Mouse (Mus musculus) layer of hippocampus, adult 2 months (tissue): ENCODE measurements around the gene Pecam1. TPM values are rescaled to one million over a fixed set of nuclear protein-coding genes. Genes with fewer than 3 reads are reported as not detected.

Experiments used
- DNase-seq, 2 experiments: peaks; one replicate each; pipeline ENCODE4 v3.0.0; 2022; ENCODE audit warnings: low spot score in 2 of 2
- H3K27ac ChIP-seq: fragments of 200-600 bp; 2 replicates; pipeline ENCODE4 v1.8.1; 2022
- H3K4me3 ChIP-seq: fragments of 200-600 bp; 2 replicates; pipeline ENCODE4 v1.8.1; 2022; ENCODE audit warnings: mild to moderate bottlenecking
- CTCF ChIP-seq: fragments of 200-600 bp; conservative IDR thresholded peaks from 2 replicates; pipeline ENCODE4 v1.8.1; 2022; ENCODE audit warnings: antibody characterized with exemption, mild to moderate bottlenecking, moderate library complexity
- microRNA-seq, 2 experiments: library from miRNA; unstranded; fragments of <30 nt; microRNA quantifications; one replicate each; pipeline ENCODE4 v1.2.0; 2021
- total RNA-seq, 2 experiments: library from RNA; stranded (reverse); gene quantifications; 2 replicates each; pipeline ENCODE4 v1.2.3; 2021

Gene Pecam1
- total RNA-seq, 2 experiments from 2014 or later = 15.9 to 20.4 TPM

DNA sequence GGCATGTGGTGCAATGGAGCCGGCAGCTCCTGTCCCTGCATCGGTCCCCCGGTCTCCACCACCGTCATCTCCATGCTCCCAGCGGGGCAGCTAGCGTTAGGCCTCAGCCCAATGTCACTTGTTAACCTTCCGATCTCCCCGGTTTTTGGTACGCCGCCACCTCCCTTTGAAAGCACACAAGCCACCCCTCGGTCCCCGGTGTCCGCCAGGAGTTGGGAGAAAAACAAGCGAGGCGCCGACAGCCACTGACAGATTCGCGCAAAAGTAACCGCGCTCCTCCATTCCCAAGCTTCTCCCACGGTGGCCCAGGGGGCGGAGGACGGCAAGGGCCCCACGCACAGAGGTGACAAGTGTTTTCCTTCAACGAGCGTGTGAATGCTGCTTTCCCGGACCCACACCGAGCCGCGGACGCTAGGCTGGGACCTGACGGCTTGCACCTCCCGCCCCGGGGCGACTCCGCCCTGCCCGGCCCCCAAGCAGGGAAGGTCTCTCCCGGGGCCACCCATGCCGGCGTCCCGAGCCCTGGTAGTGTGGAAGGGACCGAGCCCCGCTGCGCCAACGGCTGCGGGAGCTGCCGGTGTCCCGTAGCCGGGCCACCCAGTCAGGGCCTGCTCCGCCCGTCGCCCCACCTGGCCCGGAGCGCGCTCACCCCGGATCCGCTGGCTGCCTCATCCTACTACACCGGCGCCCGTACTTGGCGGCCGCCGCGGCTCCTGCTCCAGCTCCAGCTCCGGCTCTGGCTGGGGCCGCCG lies 138.0 kb downstream of the Pecam1 start:
- Histone ChIP-seq H3K4me3 (peak overlapping the region; percentile 99), H3K27ac (peak overlapping the region; percentile 98)
- no peak for TF ChIP-seq CTCF
- DNase-seq = peak in 1 of 2 experiments; percentile 37

DNA sequence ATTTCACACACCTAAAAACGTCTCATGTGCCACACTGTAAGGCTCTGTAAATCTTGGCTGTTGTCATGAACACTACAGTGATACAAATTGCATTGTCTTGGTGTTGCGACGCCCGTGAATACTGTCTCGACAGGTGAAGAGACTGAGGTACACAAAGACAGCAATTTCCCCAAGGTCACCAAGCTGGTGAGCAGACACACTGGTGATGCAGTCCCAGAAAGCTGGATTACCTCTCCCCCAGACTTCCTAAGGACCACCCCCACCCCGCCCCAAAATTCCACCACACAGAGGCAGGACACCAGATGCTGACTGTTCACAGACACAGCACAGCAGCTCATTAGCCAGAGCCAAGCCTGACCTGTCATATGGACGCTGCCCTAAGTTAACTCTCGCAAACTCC lies 140.7 kb downstream of the Pecam1 start:
- Histone ChIP-seq H3K27ac (no peak overlapping the region), H3K4me3 (no peak overlapping the region)
- DNase-seq = no peak
- TF ChIP-seq CTCF = no peak

DNA sequence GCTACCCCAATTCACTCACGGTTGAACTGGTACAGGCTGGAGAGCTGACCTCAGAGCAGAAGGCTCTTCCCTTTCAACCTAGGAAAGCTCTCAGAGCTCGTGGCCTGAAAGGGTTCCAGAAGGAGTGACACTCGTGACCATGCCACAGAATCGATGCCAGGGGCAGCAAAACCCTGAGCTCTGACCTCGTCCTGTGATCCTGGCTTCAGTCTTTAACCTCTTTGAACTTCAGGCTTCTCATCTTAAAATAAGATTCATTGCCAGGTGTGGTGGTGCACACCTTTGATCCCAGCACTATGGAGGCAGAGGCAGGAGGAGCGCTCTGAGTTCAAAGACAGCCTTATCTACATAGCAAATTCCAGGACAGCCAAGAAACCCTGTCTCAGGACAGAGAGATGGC lies 143.1 kb downstream of the Pecam1 start:
- TF ChIP-seq CTCF = no peak
- Histone ChIP-seq H3K4me3 (no peak overlapping the region), H3K27ac (no peak overlapping the region)
- no peak for DNase-seq

DNA sequence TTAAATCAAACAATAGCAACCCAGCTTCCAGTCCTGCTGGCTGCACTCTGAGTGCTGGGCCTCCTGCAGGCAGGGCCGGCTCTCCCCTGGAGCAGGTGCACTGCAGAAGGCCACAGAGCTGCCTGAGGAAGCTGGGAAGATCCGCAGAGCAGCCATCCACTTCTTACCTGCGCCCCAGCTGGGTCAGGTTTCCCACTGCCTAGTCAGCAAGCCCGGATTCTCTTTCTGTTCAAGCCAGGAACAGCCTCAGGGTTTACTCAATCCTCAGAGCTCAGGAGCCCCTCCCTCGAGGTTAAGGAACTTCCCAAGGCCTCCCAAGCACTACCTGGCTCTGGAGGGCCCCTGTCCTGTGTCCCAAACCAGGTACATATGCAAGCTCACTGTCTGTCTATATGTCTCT lies 144.4 kb downstream of the Pecam1 start:
- TF ChIP-seq CTCF = no peak
- Histone ChIP-seq H3K4me3 (no peak overlapping the region), H3K27ac (no peak overlapping the region)
- DNase-seq = no peak

Small RNAs within 50 kb of the gene (microRNA-seq; reads per million reads assigned to microRNA genes)
- gene Gm25994 = 0.32 to 0.55 reads per million in 2 experiments
- 13.3 to 18.5 reads per million in 2 experiments for gene Mir3064

Other genes with a start within 250 kb of the Pecam1 start
- 100 to 1,000 TPM; 144 TPM for gene Tex2, start 137.2 kb downstream of the Pecam1 start, total RNA-seq
- gene Milr1, start 598 bp upstream of the Pecam1 start, total RNA-seq = not detected
- gene Polg2, start 28.9 kb upstream of the Pecam1 start, total RNA-seq = 1 to 10 TPM; 3.1 to 5.0 TPM
- gene Ddx5, start 38.6 kb upstream of the Pecam1 start, total RNA-seq = 100 to 1,000 TPM; 779 to 834 TPM
- gene Cep95, start 38.6 kb upstream of the Pecam1 start, total RNA-seq = 10 to 100 TPM; 13.6 to 18.8 TPM
- gene Smurf2, start 170.1 kb upstream of the Pecam1 start, total RNA-seq = 10 to 100 TPM; 29.6 to 31.1 TPM
- 10 to 100 TPM; 17.7 to 19.1 TPM for gene Kpna2, start 248.9 kb upstream of the Pecam1 start, total RNA-seq